Mouse (Mus musculus): ENCODE results near the gene Tmem179b. TPM values are rescaled to one million over a fixed set of nuclear protein-coding genes. Genes with fewer than 3 reads are reported as not detected.

Gene Tmem179b
- polyA plus RNA-seq, 1 experiment = 30.8 TPM

DNA sequence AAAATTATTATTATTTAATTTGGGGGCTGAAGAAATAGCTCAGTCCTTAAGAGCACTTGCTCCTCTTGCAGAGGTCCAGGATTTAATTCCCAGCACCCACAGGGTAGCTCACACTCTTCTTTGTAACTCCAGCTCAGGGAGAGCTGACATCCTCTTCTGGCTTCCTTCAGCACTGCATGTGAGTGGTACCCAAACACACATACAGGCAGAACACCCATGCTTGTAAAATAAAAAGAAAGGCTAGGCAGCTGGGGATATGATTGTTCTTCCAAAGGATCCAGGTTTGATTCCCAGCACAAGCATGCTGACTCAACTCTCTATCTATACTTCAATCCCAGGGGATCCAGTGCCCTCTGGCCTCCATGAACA, 24.7 kb upstream of the Tmem179b start:
- H3K4me1 ChIP-seq (ENCODE audit: control insufficient read depth, insufficient read depth, low read length) = peaks cover 7% of the 10 kb centered on the region
- peaks cover 2% of the 10 kb centered on the region; the same call in 1 of the 2 replicates for H3K36me3 ChIP-seq (ENCODE audit: control insufficient read depth, insufficient read depth, low read length)
- no peak overlapping the region for H3K27ac ChIP-seq (ENCODE audit: control insufficient read depth, insufficient read depth, low read depth, low read length)
- H3K4me3 ChIP-seq (ENCODE audit: control insufficient read depth, low read depth, low read length) = no peak overlapping the region
- no peaks in the 10 kb centered on the region for H3K27me3 ChIP-seq (ENCODE audit: control insufficient read depth, insufficient read depth, low read length)
- TF ChIP-seq POLR2A (IDR thresholded peaks at IDR 0.05; ENCODE audit: control insufficient read depth, low read depth, low read length) (no peak), CTCF (IDR thresholded peaks at IDR 0.05; ENCODE audit: control insufficient read depth, insufficient read depth, insufficient replicate concordance, low read depth, low read length) (no peak)

DNA sequence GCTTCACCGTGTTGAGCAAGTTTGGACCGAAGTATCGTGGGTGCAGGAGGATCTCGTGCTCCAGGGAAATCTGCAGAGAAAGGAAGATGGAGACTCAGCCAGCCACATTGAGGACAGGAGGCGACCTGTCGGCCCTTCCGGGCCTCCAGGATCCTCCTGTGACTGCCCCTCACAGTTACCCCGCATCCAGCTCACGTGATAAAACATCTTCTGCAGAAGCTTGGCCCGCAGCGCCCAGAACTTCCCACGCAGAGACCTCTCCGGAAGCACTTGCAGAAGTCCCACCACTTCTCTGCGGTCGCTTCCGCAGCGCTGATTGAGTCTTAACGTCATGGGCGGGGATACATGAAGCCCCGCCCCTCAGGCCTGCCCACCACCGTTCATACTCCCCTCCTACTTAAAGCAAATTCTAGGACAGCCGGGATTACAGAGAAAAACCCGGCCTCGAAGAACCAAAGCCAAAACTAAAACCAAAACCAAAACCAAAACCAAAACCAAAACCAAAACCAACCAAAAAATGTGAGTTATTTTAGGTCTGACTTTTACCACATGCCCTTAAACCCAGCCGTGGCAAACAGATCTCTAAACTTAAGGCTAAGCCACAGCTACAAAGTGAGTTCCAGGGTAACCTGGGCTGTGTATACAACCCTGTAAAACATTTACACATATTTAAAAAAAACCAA, 24.1 kb upstream of the Tmem179b start, which contains the start of gene Polr2g:
TSS of gene Polr2g (minus strand) at position 314 of the 683 bp plus-strand sequence.
- Histone ChIP-seq H3K4me1 (ENCODE audit: control insufficient read depth, insufficient read depth, low read length) (peaks cover 7% of the 10 kb centered on the region), H3K36me3 (ENCODE audit: control insufficient read depth, insufficient read depth, low read length) (peaks cover 3% of the 10 kb centered on the region; the same call in 1 of the 2 replicates), H3K4me3 (ENCODE audit: control insufficient read depth, low read depth, low read length) (peak within 1 kb of the TSS; percentile 88), H3K27ac (ENCODE audit: control insufficient read depth, insufficient read depth, low read depth, low read length) (peak within 1 kb of the TSS; percentile 76), H3K27me3 (ENCODE audit: control insufficient read depth, insufficient read depth, low read length) (no peaks in the 10 kb centered on the region)
- TF ChIP-seq POLR2A (IDR thresholded peaks at IDR 0.05; ENCODE audit: control insufficient read depth, low read depth, low read length) = peak; percentile 79
- TF ChIP-seq CTCF (IDR thresholded peaks at IDR 0.05; ENCODE audit: control insufficient read depth, insufficient read depth, insufficient replicate concordance, low read depth, low read length) = no peak

DNA sequence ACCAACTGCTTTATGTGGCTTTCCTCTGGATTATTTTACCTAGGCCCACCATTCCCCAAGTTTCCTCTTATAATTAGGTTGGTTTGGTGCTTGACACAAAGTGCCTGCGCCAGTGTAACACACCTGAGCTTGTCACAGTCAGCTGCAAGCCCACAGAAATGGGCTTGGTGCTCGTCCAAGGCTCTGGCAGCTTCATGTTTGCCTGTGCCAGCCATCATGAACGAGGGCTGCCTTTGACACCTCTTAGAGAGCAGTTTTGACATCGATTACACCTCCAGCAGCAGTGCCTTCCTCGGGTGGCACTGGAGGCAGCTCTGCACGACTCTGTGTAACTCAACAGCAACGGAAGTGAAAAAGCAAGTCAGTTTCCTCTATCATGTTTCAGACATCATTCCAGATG, 15.9 kb upstream of the Tmem179b start:
- Histone ChIP-seq H3K4me3 (ENCODE audit: control insufficient read depth, low read depth, low read length) (no peak overlapping the region), H3K27ac (ENCODE audit: control insufficient read depth, insufficient read depth, low read depth, low read length) (no peak overlapping the region), H3K36me3 (ENCODE audit: control insufficient read depth, insufficient read depth, low read length) (peaks cover 3% of the 10 kb centered on the region; the same call in 1 of the 2 replicates), H3K27me3 (ENCODE audit: control insufficient read depth, insufficient read depth, low read length) (no peaks in the 10 kb centered on the region), H3K4me1 (ENCODE audit: control insufficient read depth, insufficient read depth, low read length) (peaks cover 9% of the 10 kb centered on the region)
- TF ChIP-seq CTCF (IDR thresholded peaks at IDR 0.05; ENCODE audit: control insufficient read depth, insufficient read depth, insufficient replicate concordance, low read depth, low read length) = no peak
- TF ChIP-seq POLR2A (IDR thresholded peaks at IDR 0.05; ENCODE audit: control insufficient read depth, low read depth, low read length) = no peak

DNA sequence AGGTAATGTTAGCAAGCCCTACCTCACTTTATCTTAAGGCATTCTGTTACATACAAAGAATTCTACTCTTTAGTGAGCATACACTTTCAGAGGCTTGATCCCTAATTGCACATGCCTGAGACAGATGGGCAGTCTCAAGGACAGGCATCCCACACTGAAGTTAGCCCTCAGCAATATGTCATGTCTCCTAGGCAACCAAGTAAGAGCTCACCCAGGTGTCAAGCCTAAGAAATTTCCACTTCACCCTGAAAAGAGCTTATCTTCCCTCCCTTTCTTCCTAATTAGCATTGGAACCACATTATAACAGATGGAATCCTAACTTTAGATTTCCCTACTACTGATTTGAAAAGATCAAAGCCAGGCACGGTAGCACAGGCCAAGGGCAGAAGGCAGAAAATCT, 14.9 kb upstream of the Tmem179b start:
- TF ChIP-seq POLR2A (IDR thresholded peaks at IDR 0.05; ENCODE audit: control insufficient read depth, low read depth, low read length) (no peak), CTCF (IDR thresholded peaks at IDR 0.05; ENCODE audit: control insufficient read depth, insufficient read depth, insufficient replicate concordance, low read depth, low read length) (no peak)
- Histone ChIP-seq H3K27me3 (ENCODE audit: control insufficient read depth, insufficient read depth, low read length) (no peaks in the 10 kb centered on the region), H3K27ac (ENCODE audit: control insufficient read depth, insufficient read depth, low read depth, low read length) (no peak overlapping the region)

DNA sequence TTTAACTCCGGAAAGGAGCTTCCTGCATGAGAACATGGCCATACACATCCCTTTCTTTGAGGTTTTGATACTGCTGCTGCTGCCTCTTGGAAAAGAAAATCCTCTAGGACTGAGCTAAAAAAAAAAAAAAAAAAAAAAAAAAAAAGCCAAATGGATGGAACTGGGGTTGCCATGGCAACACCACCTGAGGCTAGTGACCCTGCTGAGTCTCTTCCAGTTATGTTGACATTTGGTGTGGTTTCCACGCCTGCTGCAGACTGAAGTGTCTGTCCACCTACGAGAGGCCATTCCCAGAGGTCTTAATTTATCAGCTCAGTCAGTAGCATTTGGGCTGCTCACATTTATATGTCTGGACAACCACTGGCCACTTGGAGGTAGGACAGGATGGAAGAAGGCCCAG, 14.3 kb upstream of the Tmem179b start:
- TF ChIP-seq CTCF (IDR thresholded peaks at IDR 0.05; ENCODE audit: control insufficient read depth, insufficient read depth, insufficient replicate concordance, low read depth, low read length) (no peak), POLR2A (IDR thresholded peaks at IDR 0.05; ENCODE audit: control insufficient read depth, low read depth, low read length) (no peak)

More for the DNA sequence above, 14.9 kb upstream of the Tmem179b start:
- Histone ChIP-seq H3K4me3 (ENCODE audit: control insufficient read depth, low read depth, low read length) (no peak overlapping the region), H3K4me1 (ENCODE audit: control insufficient read depth, insufficient read depth, low read length) (peaks cover 9% of the 10 kb centered on the region), H3K36me3 (ENCODE audit: control insufficient read depth, insufficient read depth, low read length) (peaks cover 2% of the 10 kb centered on the region; the same call in 1 of the 2 replicates)

DNA sequence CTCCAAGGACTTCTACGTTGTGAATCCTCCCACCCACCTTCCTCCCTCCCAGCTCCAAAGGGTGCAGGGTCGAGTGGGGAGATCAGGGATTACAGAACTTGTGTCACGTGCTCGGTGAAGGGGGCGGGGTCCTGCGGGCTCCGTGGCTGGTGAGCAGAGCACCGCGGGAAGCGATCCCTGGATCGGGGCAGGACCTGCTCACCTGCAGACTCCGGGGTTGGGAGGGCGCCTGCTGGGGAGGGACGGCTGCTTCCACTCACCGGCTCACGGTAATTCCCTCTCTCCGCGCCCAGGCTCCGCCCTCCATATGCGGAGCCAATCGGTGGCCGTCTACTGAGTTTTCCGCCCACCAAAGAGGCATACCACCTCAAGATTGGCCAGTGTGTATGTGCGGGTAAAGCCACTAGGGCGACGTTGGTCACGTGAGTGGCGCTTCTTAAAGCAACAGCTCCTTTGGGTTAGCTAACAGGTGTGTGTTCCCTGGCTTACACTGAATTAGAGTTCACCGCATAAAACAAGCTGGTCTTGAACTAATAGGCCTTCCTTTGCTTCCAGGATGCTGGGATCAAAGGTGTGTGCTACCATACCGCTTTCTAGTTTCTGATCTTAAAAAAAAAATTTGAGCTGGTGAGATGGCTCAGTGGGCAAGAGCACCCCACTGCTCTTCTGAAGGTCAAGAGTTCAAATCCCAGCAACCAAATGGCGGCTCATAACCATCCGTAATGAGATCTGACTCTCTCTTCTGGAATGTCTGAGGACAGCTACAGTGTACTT, 11.9 kb upstream of the Tmem179b start, which contains the start of gene Taf6l:
TSS of gene Taf6l (minus strand) at position 410 of the 774 bp plus-strand sequence.
- peak; percentile 27; the same call in 1 of the 2 replicates for TF ChIP-seq CTCF (IDR thresholded peaks at IDR 0.05; ENCODE audit: control insufficient read depth, insufficient read depth, insufficient replicate concordance, low read depth, low read length)
- TF ChIP-seq POLR2A (IDR thresholded peaks at IDR 0.05; ENCODE audit: control insufficient read depth, low read depth, low read length) = peak; percentile 71
- H3K36me3 ChIP-seq (ENCODE audit: control insufficient read depth, insufficient read depth, low read length) = no peaks in the 10 kb centered on the region; the same call in 1 of the 2 replicates

More for the DNA sequence above, 14.3 kb upstream of the Tmem179b start:
- Histone ChIP-seq H3K27ac (ENCODE audit: control insufficient read depth, insufficient read depth, low read depth, low read length) (no peak overlapping the region), H3K27me3 (ENCODE audit: control insufficient read depth, insufficient read depth, low read length) (no peaks in the 10 kb centered on the region), H3K36me3 (ENCODE audit: control insufficient read depth, insufficient read depth, low read length) (peaks cover under 1% of the 10 kb centered on the region; the same call in 1 of the 2 replicates), H3K4me3 (ENCODE audit: control insufficient read depth, low read depth, low read length) (no peak overlapping the region; the same call in 1 of the 2 replicates), H3K4me1 (ENCODE audit: control insufficient read depth, insufficient read depth, low read length) (peaks cover 9% of the 10 kb centered on the region)

DNA sequence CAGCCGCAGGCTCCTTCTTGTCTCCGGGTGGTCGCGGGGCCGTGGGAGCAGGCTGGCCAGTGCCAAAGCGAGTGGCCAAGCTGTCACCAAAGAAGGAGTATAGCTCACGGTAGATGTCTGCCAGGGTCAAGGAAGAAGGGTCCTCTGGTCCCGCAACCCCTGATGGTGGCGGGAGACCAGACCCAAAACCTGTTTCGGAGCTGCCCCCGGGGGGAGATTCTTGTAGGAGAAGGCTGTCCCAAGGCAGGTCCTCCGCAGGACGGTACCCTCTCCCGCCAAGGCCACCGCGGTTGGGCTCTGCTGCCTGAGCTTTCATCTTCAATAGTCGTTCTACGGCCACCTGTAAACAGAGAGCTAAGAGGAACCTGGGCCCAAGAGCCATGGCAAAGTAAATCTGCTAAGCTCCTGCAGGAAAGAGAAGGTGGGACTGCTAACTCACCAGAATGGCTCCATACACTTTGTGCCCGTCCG, 719 bp upstream of the Tmem179b start:
- peaks cover 6% of the 10 kb centered on the region for H3K4me1 ChIP-seq (ENCODE audit: control insufficient read depth, insufficient read depth, low read length)
- H3K27me3 ChIP-seq (ENCODE audit: control insufficient read depth, insufficient read depth, low read length) = no peaks in the 10 kb centered on the region
- no peak for TF ChIP-seq CTCF (IDR thresholded peaks at IDR 0.05; ENCODE audit: control insufficient read depth, insufficient read depth, insufficient replicate concordance, low read depth, low read length)
- TF ChIP-seq POLR2A (IDR thresholded peaks at IDR 0.05; ENCODE audit: control insufficient read depth, low read depth, low read length) = no peak
- H3K36me3 ChIP-seq (ENCODE audit: control insufficient read depth, insufficient read depth, low read length) = no peaks in the 10 kb centered on the region
- H3K27ac ChIP-seq (ENCODE audit: control insufficient read depth, insufficient read depth, low read depth, low read length) = peak overlapping the region; percentile 98
- peak overlapping the region; percentile 89 for H3K4me3 ChIP-seq (ENCODE audit: control insufficient read depth, low read depth, low read length)

More for the DNA sequence above, 11.9 kb upstream of the Tmem179b start, which contains the start of gene Taf6l:
- peaks cover 9% of the 10 kb centered on the region for H3K4me1 ChIP-seq (ENCODE audit: control insufficient read depth, insufficient read depth, low read length)
- H3K27ac ChIP-seq (ENCODE audit: control insufficient read depth, insufficient read depth, low read depth, low read length) = peak within 1 kb of the TSS; percentile 72
- no peaks in the 10 kb centered on the region for H3K27me3 ChIP-seq (ENCODE audit: control insufficient read depth, insufficient read depth, low read length)
- peak within 1 kb of the TSS; percentile 89 for H3K4me3 ChIP-seq (ENCODE audit: control insufficient read depth, low read depth, low read length)

All from testis, adult 2 months (tissue).